Mouse (Mus musculus): ENCODE measurements around the gene Casc1.
"Not testable (repeated sequence)": the region's sequence is repeated elsewhere in the genome, so short reads cannot be mapped to it uniquely, and the experiment has no call there.

Gene Casc1

DNA sequence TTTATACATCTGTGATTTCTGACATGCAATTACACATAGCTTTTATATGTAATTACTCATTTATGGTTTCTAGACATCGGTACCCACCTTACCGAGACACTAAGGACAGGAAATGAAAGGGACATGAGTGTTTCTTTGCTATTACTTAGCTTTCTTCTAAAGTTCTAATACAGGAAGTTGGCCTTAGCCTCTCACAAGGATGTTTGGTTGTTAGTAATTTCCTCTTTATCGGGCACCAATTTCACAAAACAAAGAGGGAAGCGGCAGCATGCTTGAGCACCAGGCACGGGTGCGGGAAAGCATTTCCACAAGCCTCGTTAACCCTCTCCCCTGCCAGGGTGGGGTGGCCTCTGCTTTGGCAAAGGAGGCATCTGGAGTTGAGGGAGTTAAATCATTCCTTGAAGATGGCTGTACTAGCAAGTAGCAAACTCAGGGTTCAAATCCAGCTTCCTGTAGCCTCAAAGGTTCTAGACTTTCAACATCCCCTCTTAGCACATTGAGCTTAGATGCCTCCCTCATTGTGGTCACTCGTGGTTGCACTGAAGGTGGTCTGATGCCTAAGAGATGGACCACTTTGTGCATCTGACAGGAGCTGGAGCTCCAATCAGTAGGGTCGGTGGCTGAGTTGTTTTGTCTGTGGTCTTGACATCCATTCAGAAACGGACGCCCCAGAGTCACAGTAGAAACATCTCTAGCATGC lies 70.9 kb downstream of the Casc1 start:
- DNase-seq (ENCODE audit: extremely low read depth, low read depth, low spot score): no peak

DNA sequence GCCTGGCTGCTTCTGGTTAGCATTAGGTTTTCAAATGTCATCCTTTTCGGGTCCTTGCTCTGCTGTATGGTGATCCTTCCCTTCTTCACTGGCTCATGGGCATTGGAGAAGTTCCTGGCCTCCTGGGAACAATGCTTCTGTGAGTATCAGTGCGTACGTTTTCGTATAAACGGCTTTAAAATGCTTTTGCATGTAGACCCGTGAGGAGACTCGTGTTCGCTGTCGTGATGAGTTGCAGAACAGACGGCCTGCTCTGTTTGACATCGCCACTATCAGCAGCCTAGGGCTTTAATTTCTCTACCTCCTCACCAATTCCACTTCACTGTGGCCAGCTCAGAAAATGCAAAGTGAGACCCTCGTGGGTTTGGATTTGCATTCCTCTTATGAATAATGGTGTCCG lies 71.6 kb downstream of the Casc1 start:
- no peak for DNase-seq (ENCODE audit: extremely low read depth, low read depth, low spot score)

DNA sequence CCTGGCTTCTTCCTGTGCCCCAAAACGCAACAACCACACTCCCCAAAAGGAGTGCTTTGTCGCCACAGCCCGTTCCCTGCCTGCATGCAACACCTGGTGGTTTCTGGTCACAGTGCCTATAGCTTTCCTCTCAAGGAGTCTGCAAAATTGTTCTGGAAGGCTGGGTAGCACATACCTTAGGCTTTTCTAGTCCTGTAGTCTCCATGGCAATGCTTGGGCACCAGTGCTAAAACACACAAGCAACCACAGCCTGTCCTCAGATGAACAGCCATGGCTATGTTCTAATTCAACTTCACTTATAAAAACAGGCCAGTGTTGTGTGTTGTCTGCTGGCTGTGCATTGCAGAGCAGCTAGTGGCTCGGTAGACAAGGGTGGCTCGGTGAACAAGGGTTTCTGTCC lies 74.0 kb downstream of the Casc1 start:
- DNase-seq (ENCODE audit: extremely low read depth, low read depth, low spot score): no peak

DNA sequence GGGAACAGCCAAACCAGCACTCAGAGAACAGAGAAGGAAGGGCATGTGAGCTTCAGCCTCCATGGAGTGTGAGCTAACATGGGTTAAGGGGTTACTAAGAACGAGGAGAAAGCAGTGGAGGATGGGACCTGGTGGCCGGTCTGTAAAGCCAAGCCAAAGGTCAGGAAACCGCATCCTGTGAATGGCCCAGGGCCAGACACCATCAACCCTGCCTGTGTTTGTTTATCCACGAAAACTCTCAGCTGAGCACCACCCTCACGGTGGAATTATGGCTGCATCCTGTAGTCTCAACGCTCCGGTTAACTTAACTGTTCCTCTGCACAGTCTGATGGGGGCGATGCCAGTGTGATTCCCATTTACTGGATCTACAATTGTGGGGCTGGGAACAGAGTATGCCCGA lies 75.0 kb downstream of the Casc1 start:
- DNase-seq (ENCODE audit: extremely low read depth, low read depth, low spot score): no peak

DNA sequence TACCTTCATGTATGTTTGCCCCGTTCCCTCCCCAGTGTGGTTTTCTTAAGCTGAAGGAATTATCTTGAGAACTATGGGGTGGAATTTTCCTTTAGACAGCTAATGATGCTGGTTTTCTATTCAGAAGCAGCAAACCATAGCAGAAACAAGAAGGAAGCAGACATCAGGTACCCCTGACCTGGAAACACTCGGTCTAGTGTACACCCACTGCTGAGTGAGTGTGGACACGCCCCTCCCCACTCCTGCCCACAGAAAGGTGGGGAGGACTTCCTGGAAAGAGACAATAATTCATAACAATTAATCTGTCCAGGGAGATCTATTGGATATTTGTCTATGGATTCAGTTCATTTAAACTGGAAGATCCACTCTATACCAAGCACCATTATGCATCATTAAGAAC lies 75.5 kb downstream of the Casc1 start:
- DNase-seq (ENCODE audit: extremely low read depth, low read depth, low spot score): no peak

DNA sequence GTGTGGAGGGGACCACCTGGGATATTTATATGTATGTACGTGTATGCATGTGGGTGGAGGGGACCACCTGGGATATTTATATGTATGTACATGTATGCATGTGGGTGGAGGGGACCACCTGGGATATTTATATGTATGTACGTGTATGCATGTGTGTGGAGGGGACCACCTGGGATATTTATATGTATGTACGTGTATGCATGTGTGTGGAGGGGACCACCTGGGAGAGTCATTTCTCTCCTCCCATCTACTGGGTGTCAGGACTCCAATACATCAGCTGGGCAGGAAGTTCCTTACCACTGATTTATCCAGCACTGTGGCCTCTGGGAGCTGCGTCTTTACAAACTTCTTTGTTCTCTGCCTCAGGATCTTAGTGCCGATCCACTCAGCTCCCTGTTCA lies 77.8 kb downstream of the Casc1 start:
- not testable (repeated sequence) for DNase-seq (ENCODE audit: extremely low read depth, low read depth, low spot score)

DNA sequence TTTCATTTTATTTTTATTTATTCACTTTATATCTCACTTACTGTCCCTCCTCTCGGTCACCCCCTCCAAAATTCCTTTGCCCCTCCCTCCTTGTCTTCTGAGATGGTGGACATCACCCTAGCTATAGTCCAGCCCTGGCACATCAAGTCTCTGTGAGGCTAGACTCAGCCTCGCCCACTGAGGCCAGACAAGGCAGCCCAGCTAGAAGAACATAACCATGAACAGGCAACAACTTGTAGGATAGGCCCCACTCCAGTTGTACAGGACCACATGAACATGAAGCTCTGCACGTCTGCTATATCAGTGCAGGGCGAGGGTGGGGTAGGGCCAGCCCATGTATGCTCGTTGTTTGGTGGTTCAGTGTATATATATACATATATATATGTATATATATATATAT lies 78.8 kb downstream of the Casc1 start:
- no peak for DNase-seq (ENCODE audit: extremely low read depth, low read depth, low spot score)

DNA sequence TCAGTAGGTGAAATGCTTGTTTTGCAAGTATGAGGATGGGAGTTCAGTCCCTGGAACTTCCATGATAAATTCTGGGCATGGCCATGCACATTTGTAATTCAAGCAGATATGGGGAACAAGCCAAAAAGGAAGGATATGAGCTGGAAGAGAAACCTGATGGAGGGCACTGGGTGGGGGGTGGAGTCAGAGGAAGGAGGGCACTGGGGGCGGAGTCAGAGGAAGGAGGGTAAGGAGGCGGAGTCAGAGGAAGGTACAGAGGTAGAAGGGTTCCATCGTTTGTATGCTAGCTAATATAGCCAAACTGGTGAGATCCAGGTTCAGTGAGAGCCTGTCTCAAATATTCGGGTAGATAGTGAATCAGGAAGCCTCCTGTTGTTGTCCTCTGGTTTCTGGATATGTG lies 81.2 kb downstream of the Casc1 start:
- DNase-seq (ENCODE audit: extremely low read depth, low read depth, low spot score): no peak

DNA sequence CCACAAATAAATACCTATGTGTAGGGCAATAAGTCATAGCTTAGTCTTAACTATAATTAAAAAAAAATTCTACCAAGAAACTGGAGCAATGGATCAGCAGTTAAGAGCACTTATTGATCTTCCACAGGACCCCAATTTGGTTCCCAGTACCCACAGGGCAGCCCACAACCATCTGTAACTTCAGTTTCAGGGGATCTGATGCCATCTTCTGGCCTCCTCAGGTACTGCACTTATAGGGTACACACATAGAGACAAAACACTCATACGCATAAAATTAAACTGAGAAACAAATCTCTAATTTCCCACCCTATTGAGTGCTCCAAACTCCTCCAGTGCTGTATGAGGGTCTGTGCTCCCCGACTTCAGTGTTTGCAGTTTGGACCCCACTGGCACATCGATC lies 83.2 kb downstream of the Casc1 start:
- DNase-seq (ENCODE audit: extremely low read depth, low read depth, low spot score): no peak

DNA sequence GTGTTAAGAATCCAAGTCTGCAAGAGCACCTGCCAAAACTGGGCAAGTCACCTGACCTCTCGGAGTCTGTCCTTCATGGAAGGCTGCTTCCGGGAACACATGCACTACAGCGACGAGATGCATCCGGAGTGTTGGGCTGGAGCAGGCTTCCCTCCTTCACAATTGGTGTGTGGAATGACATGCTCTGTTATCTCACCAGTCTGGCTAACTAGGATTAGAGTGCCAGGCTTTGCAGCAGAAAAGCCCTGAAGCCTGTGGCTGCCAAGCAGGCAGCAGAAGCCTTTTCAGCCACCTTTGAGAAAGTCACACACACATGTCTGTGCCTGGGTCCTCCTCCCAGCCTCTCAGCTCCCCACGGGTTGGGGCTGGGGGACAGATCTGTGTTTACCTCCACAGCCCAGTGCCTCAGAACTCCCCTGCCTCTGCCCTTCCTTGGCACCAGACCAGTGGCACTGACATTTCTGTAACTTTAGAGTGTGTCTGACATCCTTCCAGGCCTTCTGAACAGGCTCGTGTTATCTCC lies 85.2 kb downstream of the Casc1 start:
- DNase-seq (ENCODE audit: extremely low read depth, low read depth, low spot score): no peak

Data from fat pad, adult 2 months (tissue).